Mouse (Mus musculus) ovary, adult 18-20 months (tissue): ENCODE results near the gene Ccl6.

Source experiments
- DNase-seq: peaks from one replicate; pipeline ENCODE4 v3.0.0; 2022; ENCODE audit warnings: low spot score, mixed read lengths

Gene Ccl6

GRCm38 (mm10) chr11:83592853-83593252 lies at the start of gene Ccl6:
Gene Ccl6 (minus strand): TSS chr11:83593087.
- no peak for DNase-seq

GRCm38 (mm10) chr11:83641216-83641615 lies 48.3 kb upstream of the Ccl6 start:
- DNase-seq = no peak

- DNase-seq = no peak
These were observed 47.3 kb upstream of the Ccl6 start for GRCm38 (mm10) chr11:83640141-83640540.

- DNase-seq = no peak
These were observed 46.6 kb upstream of the Ccl6 start for GRCm38 (mm10) chr11:83639533-83639932.

GRCm38 (mm10) chr11:83638934-83639333 lies 46.0 kb upstream of the Ccl6 start:
- DNase-seq = no peak

GRCm38 (mm10) chr11:83636742-83637235 lies 43.9 kb upstream of the Ccl6 start:
- no peak for DNase-seq

- DNase-seq = no peak
These were observed 42.0 kb upstream of the Ccl6 start for GRCm38 (mm10) chr11:83634898-83635297.

- DNase-seq = no peak
These were observed 41.5 kb upstream of the Ccl6 start for GRCm38 (mm10) chr11:83634425-83634824.

- no peak for DNase-seq
These were observed 39.9 kb upstream of the Ccl6 start for GRCm38 (mm10) chr11:83632744-83633143.

- DNase-seq = no peak
These were observed 38.2 kb upstream of the Ccl6 start for GRCm38 (mm10) chr11:83631065-83631464.

- DNase-seq = no peak
These were observed 37.7 kb upstream of the Ccl6 start for GRCm38 (mm10) chr11:83630630-83631029.

- no peak for DNase-seq
These were observed 35.9 kb upstream of the Ccl6 start for GRCm38 (mm10) chr11:83628808-83629207.

- no peak for DNase-seq
These were observed 30.7 kb upstream of the Ccl6 start for GRCm38 (mm10) chr11:83623586-83623985.

GRCm38 (mm10) chr11:83619037-83619436 lies 26.1 kb upstream of the Ccl6 start:
- no peak for DNase-seq

GRCm38 (mm10) chr11:83618238-83618637 lies 25.4 kb upstream of the Ccl6 start:
- DNase-seq = no peak

- DNase-seq = no peak
These were observed 23.7 kb upstream of the Ccl6 start for GRCm38 (mm10) chr11:83616586-83616985.

GRCm38 (mm10) chr11:83610900-83611299 lies 18.0 kb upstream of the Ccl6 start:
- no peak for DNase-seq

GRCm38 (mm10) chr11:83606396-83606795 lies 13.5 kb upstream of the Ccl6 start:
- no peak for DNase-seq

- no peak for DNase-seq
These were observed 12.6 kb upstream of the Ccl6 start for GRCm38 (mm10) chr11:83605535-83605934.

GRCm38 (mm10) chr11:83604698-83605097 lies 11.8 kb upstream of the Ccl6 start:
- DNase-seq = no peak

GRCm38 (mm10) chr11:83603399-83603798 lies 10.5 kb upstream of the Ccl6 start:
- no peak for DNase-seq

- no peak for DNase-seq
These were observed 7.7 kb upstream of the Ccl6 start for GRCm38 (mm10) chr11:83600576-83600975.

GRCm38 (mm10) chr11:83598991-83599390 lies 6.1 kb upstream of the Ccl6 start:
- no peak for DNase-seq

- no peak for DNase-seq
These were observed 5.4 kb upstream of the Ccl6 start for GRCm38 (mm10) chr11:83598207-83598837.
